Mouse (Mus musculus) stomach, embryonic 15.5 days (tissue): ENCODE measurements at regions not wholly inside any gene's neighbourhood (a gene's known extent, or its start where the extent isn't known, plus 50 kb on each side); places are given as distances from the start of the nearest gene placed in this dataset.

Experiments
- ATAC-seq: fragments of 200-750 bp; cut with Nextera tagmentation; 2 replicates; pipeline ENCODE4 v1.8.0; 2017; ENCODE audit warnings: low read depth, moderate number of reproducible peaks, moderate TSS enrichment; ENCODE audit not compliant: insufficient read depth, low FRiP score
- H3K27ac ChIP-seq: fragments of 300-500 bp; sonication (generic); 2 replicates; pipeline ENCODE4 v1.5.1; 2015; ENCODE audit warnings: mild to moderate bottlenecking, inconsistent platforms
- H3K27me3 ChIP-seq: fragments of 300-500 bp; sonication (generic); replicated peaks from 2 replicates; pipeline ENCODE4 v1.6.1; 2015; ENCODE audit warnings: inconsistent platforms
- H3K36me3 ChIP-seq: fragments of 300-500 bp; sonication (generic); 2 replicates; pipeline ENCODE4 v1.6.1; 2015; ENCODE audit warnings: inconsistent platforms
- H3K4me1 ChIP-seq: fragments of 300-500 bp; sonication (generic); 2 replicates; pipeline ENCODE4 v1.6.1; 2015; ENCODE audit warnings: inconsistent platforms
- H3K4me2 ChIP-seq: fragments of 300-500 bp; sonication (generic); 2 replicates; pipeline ENCODE4 v1.6.1; 2015; ENCODE audit warnings: mild to moderate bottlenecking, inconsistent platforms
- H3K4me3 ChIP-seq: fragments of 300-500 bp; sonication (generic); replicated peaks from 2 replicates; pipeline ENCODE4 v1.5.1; 2015; ENCODE audit warnings: inconsistent platforms
- H3K9ac ChIP-seq: fragments of 300-500 bp; sonication (generic); 2 replicates; pipeline ENCODE4 v1.6.1; 2015; ENCODE audit warnings: inconsistent platforms
- H3K9me3 ChIP-seq: fragments of 300-500 bp; sonication (generic); 2 replicates; pipeline ENCODE4 v1.6.1; 2016; ENCODE audit warnings: inconsistent platforms
- WGBS: fragments of 180-500 bp; shearing (Covaris S2); methylation state at CpG from one replicate; pipeline ENCODE4 v1.1.7; 2015; 5-methylcytosine and 5-hydroxymethylcytosine counted together

- no peak overlapping the region for H3K9ac ChIP-seq
- WGBS = 82% methylated on average over 6 of the region's 6 CpGs
Observed at GRCm38 (mm10) chr9:23150338-23150737, 72.5 kb upstream of the Bmper start.

GRCm38 (mm10) chr9:23150874-23151273 is 72.0 kb upstream of the Bmper start:
- H3K27ac ChIP-seq = no peak overlapping the region
- ATAC-seq = no peak
- H3K4me3 ChIP-seq = no peak overlapping the region
- no peaks in the 10 kb centered on the region for H3K4me1 ChIP-seq
- H3K9ac ChIP-seq = no peak overlapping the region
- H3K4me2 ChIP-seq = no peak overlapping the region
- H3K27me3 ChIP-seq = no peaks in the 10 kb centered on the region
- H3K9me3 ChIP-seq = no peaks in the 10 kb centered on the region
- WGBS = 46% methylated on average over 3 of the region's 3 CpGs
- H3K36me3 ChIP-seq = no peaks in the 10 kb centered on the region

More at GRCm38 (mm10) chr9:23150338-23150737, 72.5 kb upstream of the Bmper start:
- Histone ChIP-seq H3K36me3 (no peaks in the 10 kb centered on the region), H3K4me3 (no peak overlapping the region), H3K4me2 (no peak overlapping the region), H3K4me1 (no peaks in the 10 kb centered on the region), H3K27ac (no peak overlapping the region), H3K27me3 (no peaks in the 10 kb centered on the region), H3K9me3 (no peaks in the 10 kb centered on the region)
- no peak for ATAC-seq

- Histone ChIP-seq H3K4me1 (0 out of 2 replicates have a peak, but pooled peaks cover 2% of the 10 kb centered on the region), H3K4me3 (no peak overlapping the region), H3K4me2 (no peak overlapping the region), H3K27ac (no peak overlapping the region), H3K9ac (no peak overlapping the region), H3K27me3 (no peaks in the 10 kb centered on the region), H3K9me3 (no peaks in the 10 kb centered on the region), H3K36me3 (no peaks in the 10 kb centered on the region)
- WGBS = 54% methylated on average over 1 of the region's 1 CpGs
- no peak for ATAC-seq
Observed at GRCm38 (mm10) chr9:23151953-23152490, 70.9 kb upstream of the Bmper start.

GRCm38 (mm10) chr9:23156820-23157570 is 65.9 kb upstream of the Bmper start:
- Histone ChIP-seq H3K4me2 (no peak overlapping the region), H3K9me3 (no peaks in the 10 kb centered on the region), H3K9ac (no peak overlapping the region), H3K4me3 (no peak overlapping the region), H3K27me3 (no peaks in the 10 kb centered on the region), H3K27ac (no peak overlapping the region), H3K4me1 (0 out of 2 replicates have a peak, but pooled peaks cover 3% of the 10 kb centered on the region), H3K36me3 (no peaks in the 10 kb centered on the region)
- no peak for ATAC-seq
- 36% methylated on average over 5 of the region's 5 CpGs for WGBS

GRCm38 (mm10) chr9:23158499-23158898 is 64.4 kb upstream of the Bmper start:
- Histone ChIP-seq H3K27ac (no peak overlapping the region), H3K9ac (no peak overlapping the region), H3K4me2 (no peak overlapping the region), H3K4me3 (no peak overlapping the region), H3K9me3 (no peaks in the 10 kb centered on the region), H3K36me3 (no peaks in the 10 kb centered on the region), H3K27me3 (no peaks in the 10 kb centered on the region), H3K4me1 (0 out of 2 replicates have a peak, but pooled peaks cover 3% of the 10 kb centered on the region)
- WGBS = 57% methylated on average over 1 of the region's 1 CpGs
- no peak; the same call in 1 of the 2 replicates for ATAC-seq

- Histone ChIP-seq H3K4me1 (0 out of 2 replicates have a peak, but pooled peaks cover 3% of the 10 kb centered on the region), H3K27me3 (no peaks in the 10 kb centered on the region), H3K9ac (no peak overlapping the region), H3K36me3 (no peaks in the 10 kb centered on the region), H3K27ac (no peak overlapping the region), H3K4me2 (no peak overlapping the region), H3K4me3 (no peak overlapping the region), H3K9me3 (no peaks in the 10 kb centered on the region)
- WGBS = 59% methylated on average over 7 of the region's 7 CpGs
- ATAC-seq = no peak
Observed at GRCm38 (mm10) chr9:23161346-23161745, 61.5 kb upstream of the Bmper start.

GRCm38 (mm10) chr9:23167056-23167591 is 55.8 kb upstream of the Bmper start:
- no peaks in the 10 kb centered on the region for H3K36me3 ChIP-seq
- no peaks in the 10 kb centered on the region for H3K27me3 ChIP-seq
- no peak overlapping the region for H3K4me3 ChIP-seq
- no peaks in the 10 kb centered on the region for H3K4me1 ChIP-seq
- no peaks in the 10 kb centered on the region for H3K9me3 ChIP-seq
- H3K27ac ChIP-seq = no peak overlapping the region
- 44% methylated on average over 2 of the region's 2 CpGs for WGBS
- H3K4me2 ChIP-seq = no peak overlapping the region
- no peak overlapping the region for H3K9ac ChIP-seq
- ATAC-seq = no peak

- ATAC-seq = no peak
- Histone ChIP-seq H3K36me3 (no peaks in the 10 kb centered on the region), H3K9ac (no peak overlapping the region), H3K4me1 (no peaks in the 10 kb centered on the region), H3K4me2 (no peak overlapping the region), H3K4me3 (no peak overlapping the region), H3K27ac (no peak overlapping the region), H3K27me3 (no peaks in the 10 kb centered on the region), H3K9me3 (no peaks in the 10 kb centered on the region)
- 56% methylated on average over 4 of the region's 4 CpGs for WGBS
Observed at GRCm38 (mm10) chr9:23167716-23168115, 55.2 kb upstream of the Bmper start.

- WGBS = 55% methylated on average over 4 of the region's 4 CpGs
- no peak for ATAC-seq
- no peaks in the 10 kb centered on the region for H3K27me3 ChIP-seq
- H3K4me3 ChIP-seq = no peak overlapping the region
- H3K36me3 ChIP-seq = no peaks in the 10 kb centered on the region
- H3K27ac ChIP-seq = no peak overlapping the region
- H3K4me2 ChIP-seq = no peak overlapping the region
- H3K4me1 ChIP-seq = no peaks in the 10 kb centered on the region
- H3K9ac ChIP-seq = no peak overlapping the region
- H3K9me3 ChIP-seq = no peaks in the 10 kb centered on the region
Observed at GRCm38 (mm10) chr9:23168149-23168548, 54.7 kb upstream of the Bmper start.

- no peak overlapping the region for H3K4me2 ChIP-seq
- 90% methylated on average over 1 of the region's 1 CpGs for WGBS
- ATAC-seq = no peak
Observed at GRCm38 (mm10) chr9:23171361-23171760, 51.5 kb upstream of the Bmper start.

More at GRCm38 (mm10) chr9:23171361-23171760, 51.5 kb upstream of the Bmper start:
- no peaks in the 10 kb centered on the region for H3K27me3 ChIP-seq
- H3K9ac ChIP-seq = no peak overlapping the region
- no peak overlapping the region for H3K27ac ChIP-seq
- no peaks in the 10 kb centered on the region for H3K9me3 ChIP-seq
- H3K4me3 ChIP-seq = no peak overlapping the region
- H3K36me3 ChIP-seq = no peaks in the 10 kb centered on the region
- H3K4me1 ChIP-seq = no peaks in the 10 kb centered on the region
